Mouse (Mus musculus) kidney, adult 2 months (tissue): ENCODE results near the gene Arid2.

Source experiments
- CTCF ChIP-seq: fragments of 200-500 bp; conservative IDR thresholded peaks from 2 replicates; pipeline ENCODE4 v1.5.1; 2011; ENCODE audit warnings: low read depth, mild to moderate bottlenecking, control low read depth, low read length, moderate library complexity, mixed read lengths; ENCODE audit not compliant: insufficient read depth, insufficient read length
- POLR2A ChIP-seq: fragments of 200-500 bp; IDR thresholded peaks from one replicate; pipeline ENCODE4 v1.6.1; 2011; ENCODE audit warnings: low read depth, low read length, control low read depth

DNA sequence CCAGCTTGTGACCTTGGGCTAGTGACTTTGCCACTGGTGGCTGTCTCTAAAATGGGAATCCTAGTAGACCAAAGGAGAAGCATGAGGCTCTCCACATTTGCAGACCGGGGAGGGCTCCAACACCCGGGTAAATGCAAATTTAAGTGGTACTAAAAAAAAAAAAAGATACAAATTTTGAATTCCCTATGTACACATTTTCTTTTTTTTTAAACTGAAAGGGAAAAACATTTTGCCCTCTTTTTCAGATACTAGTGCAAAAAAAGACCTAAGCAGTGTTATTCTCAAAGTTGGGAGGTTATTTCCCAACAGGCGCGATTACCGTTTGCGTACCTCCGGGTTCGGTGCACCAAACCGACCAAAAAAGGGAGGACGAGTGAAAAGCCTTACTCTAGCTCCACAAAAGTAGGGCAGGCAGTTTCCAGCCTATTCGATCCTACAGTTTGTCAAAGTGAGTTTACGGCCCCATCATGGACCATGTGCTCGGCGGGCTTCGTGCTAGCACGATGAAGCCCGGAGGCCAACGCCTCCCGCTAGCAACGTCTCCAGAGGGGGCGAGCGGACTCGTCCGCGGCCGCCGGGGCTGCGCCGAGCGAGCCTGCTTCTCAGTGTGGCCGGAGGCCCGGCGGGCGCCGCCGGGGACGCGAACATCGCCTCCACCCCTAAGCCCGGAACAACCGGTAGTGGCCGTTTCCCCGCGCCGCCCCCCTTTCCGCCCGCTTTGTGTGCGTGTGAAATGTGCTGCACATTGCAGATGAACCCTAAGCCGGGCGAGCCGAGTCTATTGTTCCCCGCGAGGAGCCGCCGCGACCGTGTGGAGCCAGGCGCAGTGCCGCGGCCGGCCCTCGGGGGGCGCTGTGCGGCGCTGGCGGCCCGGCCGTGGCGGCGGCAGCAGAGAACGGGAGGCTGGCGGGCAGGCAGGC is 1.0 kb upstream of the Arid2 start:
- TF ChIP-seq POLR2A (peak; percentile 29), CTCF (peak; percentile 55)
